Mouse (Mus musculus) lung, postnatal 14 days (tissue): ENCODE data around the gene Ttc39b.
"Not testable (repeated sequence)": the region's sequence is repeated elsewhere in the genome, so short reads cannot be mapped to it uniquely, and the experiment has no call there.

ENCODE experiments used
- DNase-seq: peaks from one replicate; pipeline ENCODE4 v3.0.0; 2021

Ttc39b gene

DNA sequence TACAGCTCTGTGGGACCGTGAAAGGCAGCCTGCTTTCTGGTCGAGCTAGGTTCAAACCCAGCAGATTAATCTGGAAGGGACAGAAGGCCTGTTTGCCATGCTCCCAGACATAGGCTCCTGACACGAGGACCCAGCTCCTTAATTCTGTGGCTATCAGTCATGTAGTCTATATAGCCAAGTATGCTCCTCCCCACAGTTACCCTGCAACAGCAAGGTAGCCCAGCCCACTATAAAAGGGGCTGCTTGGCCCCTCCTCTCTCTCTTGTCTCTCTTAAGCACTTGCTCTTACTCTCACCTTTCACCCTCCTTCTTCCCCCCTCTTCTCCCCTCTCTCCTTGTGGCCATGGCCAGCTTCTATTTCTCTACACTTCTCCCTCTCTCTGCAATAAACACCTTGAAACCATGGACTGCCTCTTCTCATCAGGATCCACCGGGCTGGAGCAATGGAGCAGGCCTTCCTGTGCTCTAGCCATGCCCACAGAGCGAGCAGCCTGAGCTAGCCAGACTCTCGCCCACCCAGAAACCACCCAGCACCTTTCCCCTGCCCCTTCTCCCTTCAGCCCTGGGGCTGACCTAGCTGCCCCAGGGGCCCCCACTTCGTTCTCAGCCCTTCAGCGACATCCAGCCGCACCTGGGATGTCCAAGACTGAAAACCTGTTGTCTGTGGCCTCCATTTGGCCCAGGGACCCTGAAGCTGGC is 51.0 kb downstream of the Ttc39b start:
- DNase-seq: no peak

DNA sequence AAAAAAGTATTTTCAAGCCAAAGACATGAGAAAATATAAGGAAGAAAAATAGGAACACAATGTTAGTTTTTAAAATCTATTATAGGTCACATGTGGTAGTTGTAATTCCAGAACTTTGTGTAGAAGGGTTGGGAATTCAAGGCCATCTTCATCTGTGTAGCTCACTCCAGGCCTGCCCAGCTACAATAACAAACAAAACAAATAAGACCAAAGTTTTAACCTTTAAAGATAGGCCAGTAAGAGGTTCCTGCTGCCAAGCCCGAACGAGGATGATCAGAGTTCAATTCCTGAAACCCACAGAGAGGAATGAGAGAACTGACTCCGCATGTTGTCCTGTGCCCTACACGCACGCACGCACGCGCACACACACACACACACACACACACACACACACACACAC is 53.6 kb downstream of the Ttc39b start:
- no peak for DNase-seq

- DNase-seq: no peak
These were observed 54.4 kb downstream of the Ttc39b start for GRCm38 (mm10) chr4:83269614-83270013.

GRCm38 (mm10) chr4:83265926-83266692 is 57.9 kb downstream of the Ttc39b start:
- no peak for DNase-seq

DNA sequence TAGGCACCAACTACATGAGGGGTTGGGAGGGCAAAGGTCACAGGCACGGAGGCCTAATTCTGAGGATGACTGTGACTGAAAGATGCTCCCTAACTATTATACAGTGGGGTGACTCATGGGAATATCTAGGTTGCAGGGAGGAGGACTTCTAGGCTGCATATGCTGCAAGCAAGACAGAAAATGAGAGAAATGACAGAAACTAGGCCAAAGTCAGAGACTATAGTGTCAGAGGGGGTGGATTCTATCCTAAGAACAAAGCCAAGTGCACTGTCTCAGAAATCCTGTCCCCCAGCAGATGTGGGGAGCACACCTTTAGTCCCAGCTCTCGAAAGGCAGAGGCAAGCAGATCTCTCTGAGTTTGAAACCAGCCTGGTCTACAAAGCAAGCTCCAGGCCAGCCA is 59.2 kb downstream of the Ttc39b start:
- DNase-seq: no peak

DNA sequence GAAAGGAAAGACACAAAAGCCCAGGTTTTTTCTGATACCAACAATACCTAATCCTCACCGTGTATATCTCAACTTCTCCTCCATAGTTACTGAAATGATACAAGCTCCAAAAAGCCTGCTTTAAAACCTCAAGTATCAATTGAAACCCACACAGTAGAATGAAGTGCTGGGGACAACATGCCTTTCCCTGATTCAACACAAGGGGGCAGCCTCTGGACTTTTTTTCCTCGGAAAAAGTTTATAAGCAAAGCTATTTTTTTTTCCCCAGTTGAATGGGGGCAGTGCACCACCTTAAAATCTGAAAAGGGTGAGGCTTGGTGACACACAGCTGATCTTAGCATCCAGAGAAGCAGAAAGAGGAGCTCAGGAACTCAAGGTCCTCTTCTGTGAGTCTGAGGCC is 62.1 kb downstream of the Ttc39b start:
- DNase-seq: peak; percentile 56

DNA sequence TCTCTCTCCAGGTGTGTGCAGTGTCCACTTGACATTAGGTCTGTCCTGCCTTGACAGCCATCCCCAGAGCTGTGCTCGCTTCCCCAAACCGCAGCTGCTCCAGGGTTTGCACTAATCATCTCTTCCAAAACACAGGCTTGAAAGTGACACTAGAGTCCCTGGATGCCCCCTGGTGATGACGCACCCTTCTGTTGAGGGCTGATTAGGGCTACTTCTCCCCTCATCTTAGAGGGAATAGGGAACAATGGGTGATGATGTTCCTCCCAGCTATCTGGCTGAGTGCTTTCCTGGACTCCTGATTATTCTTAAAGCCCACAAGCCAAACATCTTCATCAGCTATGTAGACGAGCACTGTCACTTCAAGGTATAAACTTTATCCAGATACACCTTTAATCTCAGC is 64.4 kb downstream of the Ttc39b start:
- DNase-seq: no peak

DNA sequence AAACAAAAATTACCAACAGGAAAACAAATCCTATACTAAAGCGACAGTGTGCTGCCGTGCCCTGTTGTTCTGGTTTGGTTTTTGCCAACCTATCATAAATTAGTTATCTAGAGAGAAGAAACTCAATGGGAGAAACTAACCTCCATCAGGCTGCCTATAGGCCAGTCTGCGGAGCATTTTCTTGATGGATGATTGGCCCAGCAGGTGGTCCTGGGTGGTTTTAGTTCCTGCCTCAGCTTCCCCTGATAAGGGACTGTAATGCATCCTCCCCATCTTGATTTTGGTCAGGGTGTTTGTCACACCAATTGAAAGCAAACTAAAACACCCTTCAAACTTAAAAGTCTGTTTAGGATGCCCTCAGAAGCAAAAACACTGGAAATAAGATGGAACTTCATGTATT is 65.8 kb downstream of the Ttc39b start:
- DNase-seq: no peak

DNA sequence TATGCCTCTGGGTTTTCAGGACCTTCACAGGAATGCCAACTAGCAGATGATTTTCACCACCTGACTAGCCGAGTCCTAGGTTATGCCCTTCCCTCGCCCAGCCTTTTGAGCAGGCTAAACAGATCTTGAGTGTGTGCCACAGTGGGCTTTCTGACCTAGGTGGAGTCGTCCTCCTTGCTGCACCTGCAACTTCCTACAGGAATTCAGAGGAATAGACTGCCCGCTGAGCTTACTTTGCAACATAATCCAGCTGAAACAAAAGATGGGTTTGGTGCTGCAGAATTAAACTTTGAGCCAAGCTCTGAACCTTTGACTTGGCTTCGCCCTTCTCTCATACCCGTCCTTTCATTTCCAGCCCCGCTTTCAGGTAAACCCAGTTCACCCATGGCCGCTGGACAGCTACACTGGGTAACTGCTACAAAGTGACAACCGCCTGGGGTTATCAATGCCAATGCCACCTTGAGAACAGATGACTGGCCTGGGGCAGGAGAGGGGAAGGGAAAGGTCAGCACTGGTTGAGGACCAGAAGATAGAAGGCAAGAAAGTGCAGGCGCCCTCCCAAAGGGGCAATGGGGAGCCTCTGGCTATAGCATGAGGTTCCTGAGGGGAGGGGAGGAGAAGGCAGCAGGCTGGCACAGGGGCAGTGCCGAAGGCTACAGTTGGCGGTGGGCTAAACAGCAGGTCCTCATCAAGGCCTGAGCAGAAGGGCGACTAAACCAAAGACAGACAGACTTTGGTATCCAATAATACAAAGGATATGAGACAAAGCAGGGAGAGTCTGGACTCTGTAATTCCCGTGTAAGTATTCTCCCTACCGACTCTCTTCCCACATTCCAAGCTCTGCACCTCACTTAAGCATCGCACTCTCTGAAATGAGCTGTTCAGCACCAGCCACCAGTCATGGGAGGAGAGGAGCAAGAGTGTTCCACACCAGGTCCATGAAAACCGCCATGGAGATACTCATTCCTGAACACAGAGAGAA is 66.5 kb downstream of the Ttc39b start:
- DNase-seq: no peak

GRCm38 (mm10) chr4:83256779-83257178 is 67.3 kb downstream of the Ttc39b start:
- DNase-seq: no peak

DNA sequence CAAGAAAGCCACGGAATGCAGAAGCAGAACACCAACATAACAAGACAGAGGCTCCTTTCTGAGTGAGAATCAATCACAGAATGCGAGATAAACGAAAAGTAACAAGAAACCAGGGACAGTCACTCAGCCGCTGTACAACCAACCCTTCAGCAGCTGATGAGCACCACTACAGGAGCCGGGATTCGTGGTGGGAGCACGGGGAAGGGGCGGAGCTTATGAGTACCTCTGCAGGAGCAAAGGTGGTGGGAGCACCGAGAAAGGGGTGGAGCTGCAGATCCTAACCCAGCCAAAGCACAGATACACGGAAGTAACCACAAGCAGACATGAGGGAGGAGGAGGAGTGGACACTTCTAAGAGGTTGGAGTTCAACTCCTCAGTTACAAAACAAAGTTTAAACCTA is 69.1 kb downstream of the Ttc39b start:
- no peak for DNase-seq

DNA sequence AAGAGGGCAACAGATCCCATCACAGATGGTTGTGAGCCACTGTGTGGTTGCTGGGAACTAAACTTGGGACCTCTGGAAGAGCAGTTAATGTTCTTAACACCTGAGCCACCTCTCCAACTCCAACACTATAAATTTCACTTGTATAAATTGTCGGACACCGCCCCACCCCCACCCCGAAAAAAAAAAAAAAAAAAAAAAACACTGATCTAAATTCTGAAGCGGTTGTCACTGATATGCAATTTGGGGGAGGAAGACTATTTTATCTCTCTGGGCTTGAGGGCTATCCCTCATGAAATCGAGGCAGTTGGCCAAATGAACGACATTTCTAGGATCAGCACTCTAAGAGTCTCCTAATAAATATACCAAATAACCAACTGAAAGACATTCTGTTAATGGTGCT is 70.4 kb downstream of the Ttc39b start:
- no peak for DNase-seq

GRCm38 (mm10) chr4:83243706-83244105 is 80.3 kb downstream of the Ttc39b start:
- no peak for DNase-seq

- no peak for DNase-seq
These were observed 82.4 kb downstream of the Ttc39b start for GRCm38 (mm10) chr4:83241630-83242029.

DNA sequence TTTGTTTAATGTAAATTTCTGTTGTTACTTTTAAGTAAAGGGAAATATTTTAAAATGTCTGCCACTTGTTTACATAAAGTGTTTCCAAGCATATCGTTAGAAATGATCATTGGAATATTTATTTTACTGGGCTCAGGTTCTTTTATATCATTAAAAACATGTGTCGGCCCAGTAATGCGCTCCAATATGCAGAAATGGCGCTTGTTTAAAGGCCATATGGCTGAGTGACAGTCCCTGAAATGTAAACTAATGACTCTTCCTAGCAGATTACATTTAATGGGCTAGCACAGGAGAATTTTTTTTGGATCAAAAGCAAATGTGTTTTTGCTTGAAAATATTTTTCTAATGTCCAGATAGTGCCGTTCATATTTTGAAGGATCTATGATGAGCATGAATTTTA is 86.4 kb downstream of the Ttc39b start:
- DNase-seq: no peak

DNA sequence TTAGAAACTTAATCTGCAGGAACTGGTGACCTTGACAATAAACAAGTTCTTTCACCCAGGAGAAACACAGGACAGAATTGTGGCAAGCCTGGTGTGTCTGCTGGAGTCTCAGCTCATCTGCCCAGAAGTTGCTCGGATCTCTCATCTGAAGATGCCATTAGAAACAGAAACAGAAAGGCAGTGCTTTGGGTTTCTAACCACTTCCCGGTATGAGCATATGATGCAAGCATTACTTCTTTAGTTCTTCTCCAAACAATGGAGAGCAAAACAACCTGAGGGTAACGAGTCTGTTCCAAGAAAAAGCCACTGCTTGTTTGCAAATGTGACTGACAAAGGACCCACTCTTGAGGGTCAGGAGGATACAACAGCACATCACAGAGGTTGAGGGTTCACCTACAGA is 88.8 kb downstream of the Ttc39b start:
- DNase-seq: not testable (repeated sequence)

GRCm38 (mm10) chr4:83234739-83235138 is 89.3 kb downstream of the Ttc39b start:
- no peak for DNase-seq

GRCm38 (mm10) chr4:83234132-83234531 is 89.9 kb downstream of the Ttc39b start:
- no peak for DNase-seq

GRCm38 (mm10) chr4:83233181-83234123 is 90.6 kb downstream of the Ttc39b start:
- DNase-seq: no peak

DNA sequence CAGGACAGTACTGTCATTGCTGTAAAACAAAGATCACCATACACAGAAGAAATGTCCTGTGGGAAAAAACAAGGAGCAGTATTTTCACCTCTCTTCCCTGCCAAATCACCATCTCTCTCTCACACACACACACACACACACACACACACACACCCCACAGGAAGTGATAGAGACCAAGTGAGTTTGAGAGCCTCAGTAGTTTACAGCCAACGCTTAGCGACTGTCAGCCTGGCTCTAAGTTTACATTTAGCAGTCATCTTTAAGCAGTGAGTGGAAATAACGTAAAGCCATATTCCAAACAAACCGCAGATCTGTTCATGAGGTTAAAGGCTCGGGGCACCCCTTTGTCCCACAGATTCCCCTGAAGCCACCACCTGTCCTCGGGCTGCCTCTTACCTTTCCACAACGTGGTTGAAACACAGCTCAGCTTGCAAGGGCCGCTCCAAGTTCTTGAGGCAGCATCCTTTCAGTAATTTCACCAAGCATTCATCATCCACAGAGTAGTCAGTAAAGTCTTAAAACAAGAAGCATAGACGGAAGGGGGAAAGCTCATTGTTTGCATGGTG is 91.7 kb downstream of the Ttc39b start:
- DNase-seq: no peak

DNA sequence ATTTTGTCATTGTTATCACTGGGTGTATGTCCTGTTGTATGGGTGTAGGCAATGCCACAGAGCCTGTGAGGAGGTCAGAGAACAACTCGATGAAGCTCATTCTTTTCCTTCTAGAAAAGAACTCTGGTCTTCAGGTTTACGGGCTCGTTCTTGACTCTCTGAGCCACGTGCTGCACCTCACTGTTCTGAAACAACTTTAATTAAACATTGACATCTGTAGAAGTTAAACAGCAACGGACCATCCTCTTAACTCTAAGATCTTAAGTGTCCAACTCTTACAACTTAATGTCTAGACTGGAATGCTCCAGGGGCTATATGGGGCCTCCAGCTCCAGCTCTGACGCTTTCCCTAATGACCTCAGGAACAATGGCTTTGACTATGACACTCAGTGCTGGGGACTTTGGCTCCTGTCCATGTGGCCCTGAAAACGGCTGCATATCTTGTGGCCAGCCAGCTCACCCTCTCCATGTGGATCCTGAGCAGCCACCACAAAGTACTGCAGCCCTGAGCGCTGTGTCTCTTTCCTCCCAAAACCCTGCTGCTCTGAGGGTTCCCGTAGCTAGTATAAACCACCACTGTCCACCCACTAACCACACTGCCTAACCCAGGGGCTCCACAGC is 95.3 kb downstream of the Ttc39b start:
- DNase-seq: no peak
